Mouse (Mus musculus): Measurements from ENCODE around the gene Dtwd1. TPM values are rescaled to one million over a fixed set of nuclear protein-coding genes. Genes with fewer than 3 reads are reported as not detected.
A peak's percentile ranks its signal among the peaks of the same experiment; 100 is the strongest.
"Not testable (repeated sequence)": the region's sequence is repeated elsewhere in the genome, so short reads cannot be mapped to it uniquely, and the experiment has no call there.

Dtwd1 gene
- 10 to 100 TPM; 12.8 to 15.2 TPM for total RNA-seq (2021)
- long read RNA-seq, experiment 1, transcript Dtwd1-202 (5 exons, 1,342 nt): major isoform, 9 of 27 reads
- long read RNA-seq, experiment 1, partial matches to known transcripts: 13 of 27 reads
- long read RNA-seq, experiment 1, other reads (novel, unspliced or antisense): 5 of 27 reads
- long read RNA-seq, experiment 2, transcript Dtwd1-202 (5 exons, 1,342 nt): major isoform, 10 of 27 reads
- long read RNA-seq, experiment 2, partial matches to known transcripts: 8 of 27 reads
- long read RNA-seq, experiment 2, other reads (novel, unspliced or antisense): 7 of 27 reads

DNA sequence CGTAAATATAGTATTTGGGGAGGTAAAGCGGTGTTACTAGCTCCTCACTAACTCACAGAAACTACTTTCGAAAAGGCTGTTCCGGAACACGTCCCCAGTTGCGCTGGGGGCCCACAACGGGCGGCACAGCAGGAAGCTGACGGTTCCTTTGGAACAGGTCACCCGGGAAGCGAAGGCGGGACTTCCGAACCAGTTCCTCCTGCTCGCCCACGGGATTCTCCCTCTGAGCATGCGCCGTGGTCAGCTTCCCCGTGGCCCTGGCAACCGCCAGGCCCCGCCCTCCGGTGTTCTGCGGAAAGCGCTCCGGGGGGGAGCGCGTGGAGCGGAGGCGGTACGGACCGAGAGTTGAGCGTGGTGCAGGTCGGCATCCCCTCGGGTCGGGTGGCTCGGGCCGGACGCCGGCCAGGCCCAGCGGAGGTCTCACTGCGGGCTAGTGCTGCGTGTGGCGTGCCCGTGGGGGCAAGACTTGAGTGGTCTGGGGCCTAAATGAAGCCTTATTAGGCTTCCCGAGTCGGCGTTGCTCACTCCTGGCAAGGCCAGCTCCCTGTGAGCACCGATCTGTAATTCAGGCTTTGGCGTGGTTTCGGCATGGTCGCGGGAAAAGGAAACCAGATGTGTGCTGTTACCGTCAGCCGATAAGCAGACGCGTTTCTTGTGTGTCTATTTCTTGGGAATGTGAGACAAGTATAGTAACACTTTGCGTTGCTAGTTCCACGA, at the start of gene Dtwd1, which contains the start of gene Fam227b:
Gene Dtwd1, plus strand, starts transcription at position 287 of the 717 bp plus-strand sequence.
Gene Fam227b, minus strand, starts transcription at position 150 of the 717 bp plus-strand sequence.
- DNase-seq (ENCODE audit: low spot score in 2 of 2): peak; percentile 97 to 98

GRCm38 (mm10) chr2:126147723-126148122, 4.2 kb upstream of the Dtwd1 start:
- no peak for DNase-seq (ENCODE audit: low spot score in 2 of 2)

DNA sequence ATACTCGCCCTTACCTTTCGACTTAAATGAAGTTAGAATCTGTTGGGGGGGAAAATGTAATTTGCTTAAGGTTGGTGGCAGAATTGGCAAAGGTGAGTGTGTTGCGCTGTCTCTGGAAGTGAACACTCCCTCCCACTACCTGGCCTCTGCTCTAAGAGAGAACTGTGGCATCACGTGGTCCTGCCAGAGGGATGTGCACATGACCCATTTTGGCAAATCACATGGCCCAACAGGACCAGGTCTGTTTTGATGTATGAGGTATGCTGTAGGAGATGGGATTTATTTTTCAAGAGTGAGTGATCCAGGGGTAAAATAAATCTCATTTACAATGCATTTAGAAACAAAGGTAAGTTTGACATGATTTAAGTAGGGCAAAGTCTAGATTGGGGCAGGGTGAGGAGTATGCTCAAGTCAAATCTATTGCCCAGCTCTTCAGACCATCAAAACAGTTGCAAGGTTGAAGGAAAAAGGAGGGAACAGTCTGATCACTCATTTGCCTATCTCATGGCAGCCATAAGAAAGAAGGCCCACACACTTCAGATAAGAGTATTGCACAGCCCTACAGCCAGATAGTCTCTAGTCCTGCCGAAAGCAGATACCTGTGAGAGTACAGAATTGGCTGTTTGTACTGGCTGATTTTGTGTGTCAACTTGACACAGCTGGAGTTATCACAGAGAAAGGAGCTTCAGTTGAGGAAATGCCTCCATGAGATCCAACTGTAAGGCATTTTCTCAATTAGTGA, 13.5 kb downstream of the Dtwd1 start:
- no peak for DNase-seq (ENCODE audit: low spot score in 2 of 2)

- DNase-seq (ENCODE audit: low spot score in 2 of 2): no peak
These were observed 14.4 kb downstream of the Dtwd1 start for GRCm38 (mm10) chr2:126166335-126166734.

DNA sequence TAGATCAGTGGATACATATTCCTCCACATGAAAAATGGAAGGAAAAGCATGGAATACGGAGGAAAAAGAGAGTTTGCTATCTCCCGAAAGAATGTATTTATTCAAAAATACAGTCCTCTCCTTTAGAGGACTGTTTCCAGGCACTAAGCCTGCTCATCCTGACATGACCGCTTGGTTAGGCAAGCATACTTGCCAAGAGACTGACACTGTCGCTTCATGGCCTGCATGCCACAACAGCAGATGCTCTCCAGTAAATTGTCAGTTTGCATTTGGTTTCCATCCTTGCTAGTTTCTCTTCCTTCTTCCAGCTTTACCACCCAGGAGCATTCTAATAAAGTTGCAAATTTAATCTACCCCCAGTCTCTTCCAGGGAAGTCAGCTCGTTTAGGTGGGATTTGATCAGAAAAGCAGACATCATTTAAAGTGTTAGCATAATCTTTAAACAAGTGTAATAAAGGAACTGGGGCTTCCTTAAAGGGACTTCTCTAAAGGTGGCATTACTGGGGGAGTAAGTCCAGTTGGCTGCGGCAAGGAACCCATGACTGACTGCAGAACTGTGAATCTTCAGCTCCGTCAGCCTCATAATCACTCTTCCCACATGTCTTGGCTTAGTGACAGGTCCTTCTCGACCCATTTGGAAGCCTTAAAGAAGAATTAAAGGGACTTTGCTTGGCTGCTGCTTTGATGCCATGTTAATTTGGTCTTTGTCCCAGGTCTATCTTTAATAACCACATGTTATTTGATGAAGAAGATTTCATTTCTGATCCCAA, 15.1 kb downstream of the Dtwd1 start:
- no peak for DNase-seq (ENCODE audit: low spot score in 2 of 2)

GRCm38 (mm10) chr2:126171427-126171826, 19.5 kb downstream of the Dtwd1 start:
- DNase-seq (ENCODE audit: low spot score in 2 of 2): no peak

DNA sequence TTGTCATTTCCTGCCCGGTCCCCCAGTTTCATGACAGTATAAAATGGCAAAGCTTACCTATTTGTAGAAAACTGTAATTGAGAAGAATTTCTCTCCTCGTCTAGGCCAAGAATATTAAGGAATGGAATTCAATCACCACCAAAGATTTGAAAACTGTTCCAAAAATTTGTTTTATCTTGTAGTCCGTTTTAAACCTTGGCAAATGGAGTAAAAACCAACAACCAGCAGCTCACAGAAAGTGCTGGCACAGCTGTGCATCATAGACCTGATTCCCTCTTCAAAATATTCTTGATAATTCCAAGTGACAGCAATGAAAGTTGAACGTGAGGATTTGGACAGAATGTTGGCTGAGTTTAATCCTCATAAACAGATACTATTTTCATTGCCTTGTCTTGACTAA, 39.4 kb downstream of the Dtwd1 start:
- DNase-seq (ENCODE audit: low spot score in 2 of 2): no peak

- no peak for DNase-seq (ENCODE audit: low spot score in 2 of 2)
These were observed 40.2 kb downstream of the Dtwd1 start for GRCm38 (mm10) chr2:126192129-126192528.

GRCm38 (mm10) chr2:126195631-126196356, 43.9 kb downstream of the Dtwd1 start:
- DNase-seq (ENCODE audit: low spot score in 2 of 2): no peak

GRCm38 (mm10) chr2:126198971-126199370, 47.0 kb downstream of the Dtwd1 start:
- no peak for DNase-seq (ENCODE audit: low spot score in 2 of 2)

- DNase-seq (ENCODE audit: low spot score in 2 of 2): no peak
These were observed 59.2 kb downstream of the Dtwd1 start for GRCm38 (mm10) chr2:126211011-126211680.

DNA sequence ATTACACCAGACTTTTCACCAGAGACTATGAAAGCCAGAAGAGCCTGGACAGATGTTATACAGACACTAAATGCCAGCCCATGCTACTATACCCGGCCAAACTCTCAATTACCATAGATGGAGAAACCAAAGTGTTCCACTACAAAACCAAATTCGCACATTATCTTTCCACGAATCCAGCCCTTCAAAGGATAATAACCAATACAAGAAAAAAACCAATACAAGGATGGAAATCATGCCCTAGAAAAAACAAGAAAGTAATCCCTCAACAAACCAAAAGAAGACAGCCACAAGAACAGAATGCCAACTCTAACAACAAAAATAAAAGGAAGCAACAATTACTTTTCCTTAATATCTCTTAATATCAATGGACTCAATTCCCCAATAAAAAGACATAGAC, 62.9 kb downstream of the Dtwd1 start, which contains the start of gene Gm17555:
Gene Gm17555, plus strand, starts transcription at position 301 of the 400 bp plus-strand sequence.
- not testable (repeated sequence) for DNase-seq (ENCODE audit: low spot score in 2 of 2)

Other genes with a start within 250 kb of the Dtwd1 start
- 1 to 10 TPM; 1.9 to 2.1 TPM for gene Fgf7, start 117.5 kb upstream of the Dtwd1 start, total RNA-seq (2021)
- not detected for gene Fam227b, start 137 bp upstream of the Dtwd1 start, total RNA-seq (2021)
- not detected for gene Gm17555, start 63.0 kb downstream of the Dtwd1 start, total RNA-seq (2021)